Mouse (Mus musculus) liver, adult (tissue): ENCODE results near the gene Olfr263.

Experiments used
- GATA4 ChIP-seq: IDR thresholded peaks from 2 replicates; pipeline ENCODE4 v1.6.1; 2014; ENCODE audit warnings: mild to moderate bottlenecking, low read length; ENCODE audit not compliant: insufficient replicate concordance

The Olfr263 gene

GRCm38 (mm10) chr13:21166936-21167909 is 37.8 kb downstream of the Olfr263 start:
- TF ChIP-seq GATA4, result no peak

GRCm38 (mm10) chr13:21167910-21168300 is 38.5 kb downstream of the Olfr263 start:
- no peak for TF ChIP-seq GATA4

- no peak for TF ChIP-seq GATA4
These were observed 39.1 kb downstream of the Olfr263 start for GRCm38 (mm10) chr13:21168371-21169011.

GRCm38 (mm10) chr13:21169121-21169656 is 39.8 kb downstream of the Olfr263 start:
- no peak for TF ChIP-seq GATA4

GRCm38 (mm10) chr13:21169657-21170430 is 40.4 kb downstream of the Olfr263 start:
- no peak; the same call in 1 of the 2 replicates for TF ChIP-seq GATA4

- TF ChIP-seq GATA4, result no peak
These were observed 41.2 kb downstream of the Olfr263 start for GRCm38 (mm10) chr13:21170431-21171155.

GRCm38 (mm10) chr13:21171156-21171530 is 41.7 kb downstream of the Olfr263 start:
- TF ChIP-seq GATA4, result no peak

- no peak for TF ChIP-seq GATA4
These were observed 42.2 kb downstream of the Olfr263 start for GRCm38 (mm10) chr13:21171600-21172150.

- no peak for TF ChIP-seq GATA4
These were observed 43.0 kb downstream of the Olfr263 start for GRCm38 (mm10) chr13:21172241-21173027.

- TF ChIP-seq GATA4, result no peak
These were observed 43.6 kb downstream of the Olfr263 start for GRCm38 (mm10) chr13:21173072-21173471.

- no peak for TF ChIP-seq GATA4
These were observed 47.3 kb downstream of the Olfr263 start for GRCm38 (mm10) chr13:21176733-21177132.

GRCm38 (mm10) chr13:21177657-21178056 is 48.2 kb downstream of the Olfr263 start:
- TF ChIP-seq GATA4, result no peak

- no peak for TF ChIP-seq GATA4
These were observed 48.9 kb downstream of the Olfr263 start for GRCm38 (mm10) chr13:21178364-21178763.

GRCm38 (mm10) chr13:21179367-21179723 is 49.9 kb downstream of the Olfr263 start, which contains the start of gene Trim27:
Gene Trim27 (plus strand): TSS chr13:21179445.
- TF ChIP-seq GATA4, result no peak
